Mouse (Mus musculus): Measurements from ENCODE around the gene Pde9a.

Gene Pde9a

GRCm38 (mm10) chr17:31433978-31434797 is 48.2 kb downstream of the Pde9a start:
- peak; percentile 49 for DNase-seq

DNA sequence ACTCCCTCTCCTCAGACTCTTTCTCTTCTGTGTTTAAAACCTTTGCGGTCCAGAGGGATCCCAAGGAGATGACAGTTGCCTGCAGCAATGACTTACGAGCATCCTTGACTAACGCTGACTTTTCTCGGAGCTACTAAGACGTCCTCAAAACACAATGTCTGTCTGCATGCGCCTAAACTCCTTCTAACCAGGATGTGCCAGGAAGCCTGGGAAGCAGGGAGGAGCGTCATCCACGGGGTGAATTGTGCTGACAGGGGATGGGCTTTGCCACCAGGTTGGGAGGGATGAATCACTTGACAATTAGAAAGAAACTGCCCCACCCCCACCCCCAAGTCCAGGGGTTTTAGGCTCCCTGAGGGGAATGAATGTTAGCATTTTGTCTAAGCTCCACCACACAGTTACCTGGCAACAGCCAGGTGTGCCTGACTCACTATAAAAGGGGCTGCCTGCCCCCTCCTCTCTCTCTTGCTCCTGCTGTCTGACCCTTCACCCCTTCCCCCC is 48.9 kb downstream of the Pde9a start:
- DNase-seq = no peak

- no peak for DNase-seq
Measured at GRCm38 (mm10) chr17:31435934-31436813, 50.2 kb downstream of the Pde9a start.

DNA sequence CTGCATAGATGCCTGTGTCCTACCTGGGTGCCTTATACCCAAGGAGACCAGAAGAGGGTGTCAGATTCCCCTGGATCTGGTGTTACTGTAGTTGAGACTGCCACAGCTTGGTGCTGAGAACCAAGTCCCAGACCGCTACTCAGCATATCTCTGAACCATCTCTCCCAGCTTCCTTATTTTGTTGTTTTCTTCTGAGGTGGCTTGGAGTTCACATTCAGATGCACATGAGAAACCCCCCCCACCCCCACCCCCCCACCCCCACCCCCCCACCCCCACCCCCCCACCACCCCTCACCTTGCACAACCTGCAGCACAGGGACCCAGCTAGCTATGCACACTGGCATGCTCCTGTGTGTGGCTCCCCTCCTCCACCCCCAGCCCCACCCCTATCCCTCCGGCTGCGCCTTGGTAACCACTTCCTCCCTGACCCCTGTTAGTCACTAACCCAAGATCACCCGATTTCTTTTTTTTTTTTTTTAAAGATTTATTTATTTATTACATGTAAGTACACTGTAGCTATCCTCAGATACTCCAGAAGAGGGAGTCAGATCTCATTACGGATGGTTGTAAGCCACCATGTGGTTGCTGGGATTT is 50.9 kb downstream of the Pde9a start:
- DNase-seq = no peak

DNA sequence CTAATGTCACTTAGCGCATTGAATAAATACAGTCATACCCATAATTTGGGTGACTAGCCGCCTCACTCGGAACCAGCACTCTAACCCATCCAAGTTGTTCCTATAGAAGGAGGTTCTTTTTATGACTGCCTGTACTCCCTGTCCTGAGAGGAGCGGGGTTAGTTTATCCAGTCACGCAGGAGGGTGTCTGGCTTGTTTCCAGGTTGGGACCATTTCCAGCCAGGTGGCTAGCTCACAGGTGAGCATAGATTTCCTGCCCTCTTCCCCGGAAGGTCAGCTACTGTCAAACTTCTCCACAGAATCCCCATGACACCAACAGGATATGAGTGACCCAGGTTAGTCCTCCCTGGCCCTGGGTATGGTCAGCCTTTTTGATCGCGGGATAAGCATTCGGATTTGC is 51.5 kb downstream of the Pde9a start:
- no peak for DNase-seq

GRCm38 (mm10) chr17:31439978-31440377 is 54.0 kb downstream of the Pde9a start:
- no peak for DNase-seq

DNA sequence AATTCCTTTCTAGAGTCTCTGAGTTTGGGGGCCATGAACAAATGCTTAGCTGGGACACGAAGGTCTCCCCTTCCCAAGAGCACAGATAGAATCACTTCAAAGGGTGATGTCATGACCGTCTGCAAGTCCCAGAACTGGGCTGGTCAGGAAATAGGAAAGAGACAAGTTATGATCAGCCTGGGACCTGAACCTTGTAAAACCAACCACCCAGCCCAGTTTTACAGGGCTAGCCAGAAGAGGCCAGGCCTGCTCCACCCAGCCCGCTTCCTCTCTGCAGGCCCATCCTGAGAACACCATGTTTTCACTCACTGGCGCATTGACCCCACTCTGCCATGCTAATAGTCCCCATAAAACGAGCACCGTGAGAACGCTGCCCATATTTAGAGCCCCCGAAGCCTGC is 56.5 kb downstream of the Pde9a start:
- no peak for DNase-seq

DNA sequence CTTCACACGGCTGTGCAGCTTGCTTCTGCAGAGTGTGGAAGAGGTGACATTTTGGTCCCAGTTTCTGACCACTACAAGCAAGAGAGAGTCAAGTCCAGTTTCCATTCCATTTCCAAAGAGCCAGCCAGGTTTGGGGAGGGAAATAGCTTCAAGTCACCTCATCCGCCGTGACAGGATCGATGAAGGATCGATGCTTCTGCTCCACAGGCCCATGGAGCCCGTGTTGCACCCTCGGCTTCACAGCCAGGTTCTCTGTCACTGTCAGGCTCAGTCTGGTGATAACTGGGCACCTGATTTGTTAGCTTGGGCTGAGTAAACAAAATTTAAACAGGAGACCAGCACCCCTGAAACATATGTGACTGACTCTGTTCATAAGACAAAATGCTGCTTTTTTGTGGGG is 58.2 kb downstream of the Pde9a start:
- DNase-seq = no peak

- DNase-seq = peak; percentile 96
Measured at GRCm38 (mm10) chr17:31445061-31445731, 59.2 kb downstream of the Pde9a start.

GRCm38 (mm10) chr17:31447766-31448165 is 61.8 kb downstream of the Pde9a start:
- DNase-seq = no peak

- no peak for DNase-seq
Measured at GRCm38 (mm10) chr17:31448519-31448918, 62.5 kb downstream of the Pde9a start.

DNA sequence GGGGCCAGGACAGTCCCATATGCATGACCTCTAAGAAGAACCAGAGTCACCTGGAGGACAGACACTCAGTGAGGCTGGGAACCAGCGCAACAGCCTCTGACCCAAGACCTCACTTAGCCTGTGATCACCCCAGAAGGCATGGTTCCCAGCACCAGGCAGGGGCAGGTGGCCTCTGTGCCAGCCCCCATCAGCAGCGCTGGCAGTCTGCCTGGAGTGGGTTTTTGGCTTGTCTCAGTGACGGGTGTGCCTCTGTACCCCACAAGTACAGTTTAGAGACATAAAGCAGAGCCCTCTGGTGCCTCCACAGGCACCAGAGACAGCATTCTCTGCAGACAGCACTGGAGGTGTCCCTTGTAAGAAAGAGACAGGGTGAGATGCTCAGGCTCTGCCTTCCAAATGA is 64.2 kb downstream of the Pde9a start:
- DNase-seq = no peak

GRCm38 (mm10) chr17:31451179-31451708 is 65.2 kb downstream of the Pde9a start:
- DNase-seq = no peak

DNA sequence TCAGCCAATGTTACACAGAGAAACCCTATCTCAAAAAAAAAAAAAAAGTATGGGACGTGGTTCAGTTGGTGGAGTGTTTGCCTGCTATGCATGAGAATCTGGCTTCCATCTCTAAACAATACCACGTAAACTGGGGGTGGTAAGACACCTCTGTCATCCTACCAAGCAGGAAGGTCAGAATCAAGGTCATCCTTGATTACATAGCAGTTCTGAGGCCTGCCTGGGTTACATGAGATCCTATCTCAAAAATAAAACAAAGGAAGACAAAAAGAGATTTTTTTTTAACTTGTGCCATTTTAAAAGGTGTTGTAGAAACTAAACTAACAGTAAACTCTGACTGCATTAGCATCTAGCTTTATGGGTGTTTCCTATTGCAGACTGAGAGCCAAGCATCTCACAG is 66.8 kb downstream of the Pde9a start:
- DNase-seq = no peak

- no peak for DNase-seq
Measured at GRCm38 (mm10) chr17:31453476-31453875, 67.5 kb downstream of the Pde9a start.

- DNase-seq = no peak
Measured at GRCm38 (mm10) chr17:31454056-31454455, 68.0 kb downstream of the Pde9a start.

DNA sequence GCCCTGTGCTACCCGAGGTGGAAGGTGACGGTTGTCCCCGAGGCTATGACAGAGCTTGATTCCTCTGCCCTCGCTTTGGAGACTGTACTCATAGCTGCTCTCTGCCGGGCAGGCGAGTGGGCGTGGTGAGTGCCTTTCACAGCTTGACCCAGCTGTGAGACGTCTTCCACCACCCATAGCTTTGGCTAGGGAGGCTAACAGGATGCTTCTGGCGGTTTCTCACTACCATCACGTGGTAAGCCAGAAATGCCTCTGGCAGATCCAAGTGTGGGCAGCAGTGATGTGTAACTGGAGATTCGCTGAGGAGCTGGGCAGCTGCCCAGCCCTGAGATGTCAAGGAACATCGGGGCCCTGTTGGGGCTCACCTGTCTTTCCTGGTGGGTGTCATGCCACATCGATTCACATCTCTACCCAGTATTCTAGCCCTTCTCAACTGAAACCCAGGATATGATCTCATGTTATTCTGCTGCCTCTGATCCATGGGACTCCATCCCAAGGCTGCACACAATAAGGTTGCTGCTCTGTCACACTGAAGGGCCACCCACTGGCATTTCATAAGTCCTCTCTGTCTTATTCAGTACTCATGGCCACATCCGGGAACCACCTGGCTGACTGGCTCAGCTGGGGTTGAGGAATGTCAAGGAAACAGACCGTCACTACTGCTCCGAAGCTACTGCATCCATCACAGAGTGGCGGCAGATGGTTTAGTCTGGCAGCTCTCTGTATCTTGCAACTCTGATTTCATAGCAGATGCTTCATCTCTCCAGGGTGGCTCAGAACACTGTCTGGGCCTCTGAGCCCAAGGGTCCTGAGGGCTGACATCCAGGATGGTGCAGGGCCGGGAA is 70.9 kb downstream of the Pde9a start:
- no peak for DNase-seq

DNA sequence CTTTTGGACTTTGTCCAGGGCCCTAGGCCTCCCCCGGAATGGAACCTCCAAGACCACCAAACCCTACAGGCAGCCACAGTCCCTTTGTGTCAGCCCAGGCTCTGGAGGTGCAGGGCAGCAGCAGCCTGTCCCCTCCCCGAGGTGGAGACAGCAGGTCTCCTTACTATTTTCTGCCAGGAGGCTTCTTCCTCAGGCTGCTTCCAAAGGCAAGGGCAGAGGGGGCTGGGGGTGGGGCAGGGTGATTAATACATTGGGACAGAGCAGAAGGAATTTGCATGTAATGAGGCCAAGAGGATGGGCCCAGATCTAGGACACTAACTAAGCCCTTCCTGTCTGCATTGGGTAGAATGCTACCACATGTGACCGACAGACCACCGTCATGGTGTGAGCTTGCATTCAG is 74.4 kb downstream of the Pde9a start:
- no peak for DNase-seq

GRCm38 (mm10) chr17:31462506-31462905 is 76.5 kb downstream of the Pde9a start:
- DNase-seq = no peak

DNA sequence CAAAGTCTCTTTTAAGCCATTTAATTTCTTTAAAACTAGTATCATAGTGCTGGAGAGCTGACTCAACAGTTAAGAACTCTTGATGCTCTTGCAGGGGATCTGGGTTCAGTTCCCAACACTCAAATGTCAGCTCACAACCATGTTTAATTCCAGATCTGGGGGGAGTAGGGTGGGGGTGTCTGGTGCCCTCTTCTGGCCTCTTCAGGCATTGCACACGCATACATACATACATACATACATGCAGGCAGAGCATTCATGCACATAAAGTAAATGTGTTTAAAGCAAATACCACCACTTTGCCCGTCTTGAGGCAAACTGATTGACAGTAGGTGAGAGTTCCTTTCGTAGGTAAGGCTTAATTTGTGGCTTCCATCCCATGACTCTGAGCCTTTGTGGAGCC is 80.8 kb downstream of the Pde9a start:
- DNase-seq = no peak

DNA sequence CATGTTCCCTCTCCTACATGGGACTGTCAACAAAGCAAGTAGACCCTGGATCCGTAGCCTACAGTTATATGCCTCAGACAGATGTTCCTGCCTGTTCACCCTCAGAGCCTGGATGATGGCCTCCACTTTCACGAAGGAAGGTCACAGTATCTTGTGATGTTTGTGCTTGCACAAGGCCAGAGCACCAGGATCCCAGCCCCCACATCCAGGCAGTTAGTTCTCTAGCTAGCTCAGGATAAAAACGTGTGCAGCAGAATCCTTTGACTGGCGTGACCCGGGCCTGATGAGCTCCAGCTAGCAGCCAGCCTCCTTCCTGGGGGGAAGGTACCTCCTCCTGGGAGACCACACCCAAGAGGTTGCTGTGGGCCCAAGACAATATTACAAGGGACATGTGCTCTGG is 82.5 kb downstream of the Pde9a start:
- DNase-seq = no peak

Data from kidney, adult 9 months (tissue).